Mouse (Mus musculus): ENCODE results near the gene Ndufs7. TPM values are rescaled to one million over a fixed set of nuclear protein-coding genes. Genes with fewer than 3 reads are reported as not detected.
A peak's percentile ranks its signal among the peaks of the same experiment; 100 is the strongest.

Ndufs7 gene
- polyA plus RNA-seq, 1 experiment: 647 TPM

DNA sequence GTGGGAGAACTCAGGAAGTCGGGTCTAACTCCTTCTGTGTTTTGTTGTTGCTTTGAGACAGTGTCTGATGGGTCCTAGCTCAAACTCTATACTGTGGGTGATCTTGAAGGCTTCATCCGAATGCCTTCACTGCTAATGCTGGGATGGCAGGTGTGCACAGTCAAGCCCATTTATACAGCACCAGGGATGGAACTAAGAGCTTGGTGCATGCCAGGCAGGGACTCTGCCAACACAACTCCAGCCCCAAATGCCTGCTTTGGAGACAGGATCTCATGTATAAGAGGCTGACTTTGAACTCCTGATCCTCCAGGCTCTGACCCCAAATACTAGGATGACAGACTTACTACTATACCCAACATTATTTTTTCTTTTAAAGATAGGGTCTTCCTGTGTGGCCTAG lies 1.1 kb downstream of the Ndufs7 start:
- Histone ChIP-seq H3K36me3 (ENCODE audit: control insufficient read depth, insufficient read depth, low read length) (peaks cover 4% of the 10 kb centered on the region), H3K4me3 (ENCODE audit: control insufficient read depth, insufficient read depth, low read length) (peak overlapping the region; percentile 56; the same call in 1 of the 2 replicates), H3K27ac (ENCODE audit: control insufficient read depth, insufficient read depth, low read length) (peak overlapping the region; percentile 67), H3K27me3 (ENCODE audit: control insufficient read depth, insufficient read depth, low read length) (no peaks in the 10 kb centered on the region), H3K4me1 (replicated peaks; ENCODE audit: control insufficient read depth, insufficient read depth, low read length) (peaks cover 11% of the 10 kb centered on the region)
- TF ChIP-seq CTCF (IDR thresholded peaks at IDR 0.05; ENCODE audit: borderline replicate concordance, control insufficient read depth, extremely low read depth, insufficient read depth, low read length, poor library complexity) (no peak), POLR2A (IDR thresholded peaks at IDR 0.05; ENCODE audit: control insufficient read depth, extremely low read depth, insufficient read depth, low read length, poor library complexity) (no peak)
- 22% methylated on average over 2 of the region's 2 CpGs for WGBS
- no peak for DNase-seq

DNA sequence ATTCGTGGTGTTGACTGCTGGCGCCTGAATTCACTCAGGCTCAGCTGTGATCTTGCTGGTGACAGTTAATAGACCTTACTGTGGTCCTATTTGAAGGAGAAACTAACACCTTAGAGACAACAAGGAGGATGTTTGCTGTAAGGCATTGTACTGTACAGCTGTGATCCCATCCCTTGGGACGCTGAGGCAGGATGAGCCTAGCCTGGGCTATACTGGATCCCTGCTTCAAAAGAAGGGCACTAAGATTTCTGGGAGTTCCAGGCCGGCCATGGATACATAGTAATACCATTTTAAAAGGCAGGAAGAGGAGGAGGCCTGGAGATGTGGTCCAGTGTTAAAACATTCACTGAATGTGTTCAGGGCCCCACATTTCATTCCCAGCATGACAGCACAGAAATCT lies 1.7 kb downstream of the Ndufs7 start:
- no peak overlapping the region; the same call in 1 of the 2 replicates for H3K27ac ChIP-seq (ENCODE audit: control insufficient read depth, insufficient read depth, low read length)
- H3K27me3 ChIP-seq (ENCODE audit: control insufficient read depth, insufficient read depth, low read length): no peaks in the 10 kb centered on the region
- no peak for TF ChIP-seq CTCF (IDR thresholded peaks at IDR 0.05; ENCODE audit: borderline replicate concordance, control insufficient read depth, extremely low read depth, insufficient read depth, low read length, poor library complexity)
- TF ChIP-seq POLR2A (IDR thresholded peaks at IDR 0.05; ENCODE audit: control insufficient read depth, extremely low read depth, insufficient read depth, low read length, poor library complexity): no peak
- peaks cover 11% of the 10 kb centered on the region for H3K4me1 ChIP-seq (replicated peaks; ENCODE audit: control insufficient read depth, insufficient read depth, low read length)
- peaks cover 9% of the 10 kb centered on the region for H3K36me3 ChIP-seq (ENCODE audit: control insufficient read depth, insufficient read depth, low read length)
- no peak for DNase-seq
- 85% methylated on average over 4 of the region's 4 CpGs for WGBS
- H3K4me3 ChIP-seq (ENCODE audit: control insufficient read depth, insufficient read depth, low read length): no peak overlapping the region

DNA sequence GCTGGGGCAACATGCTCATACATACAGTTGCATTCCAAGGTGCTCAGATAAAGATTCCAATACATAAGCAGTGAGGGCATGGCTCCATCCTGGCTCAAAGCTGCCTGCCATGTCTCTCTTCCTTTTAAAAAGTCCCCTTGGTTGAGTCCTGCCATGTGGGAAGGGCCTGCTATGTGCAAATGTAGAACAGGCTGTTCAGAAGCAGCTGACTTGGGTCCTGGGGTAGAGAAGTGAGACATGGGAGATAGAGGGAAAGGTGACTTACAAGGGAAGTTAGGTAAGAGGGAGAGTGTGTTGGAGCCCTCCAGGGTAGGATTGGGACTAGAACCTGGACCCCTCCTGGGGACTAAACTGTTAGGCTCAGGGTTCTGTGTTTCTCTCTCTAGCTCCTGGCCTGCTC lies 3.1 kb downstream of the Ndufs7 start:
- Histone ChIP-seq H3K36me3 (ENCODE audit: control insufficient read depth, insufficient read depth, low read length) (peaks cover 22% of the 10 kb centered on the region), H3K4me3 (ENCODE audit: control insufficient read depth, insufficient read depth, low read length) (no peak overlapping the region), H3K27ac (ENCODE audit: control insufficient read depth, insufficient read depth, low read length) (no peak overlapping the region), H3K27me3 (ENCODE audit: control insufficient read depth, insufficient read depth, low read length) (no peaks in the 10 kb centered on the region), H3K4me1 (replicated peaks; ENCODE audit: control insufficient read depth, insufficient read depth, low read length) (peaks cover 11% of the 10 kb centered on the region)
- no peak for TF ChIP-seq CTCF (IDR thresholded peaks at IDR 0.05; ENCODE audit: borderline replicate concordance, control insufficient read depth, extremely low read depth, insufficient read depth, low read length, poor library complexity)
- no peak for DNase-seq

DNA sequence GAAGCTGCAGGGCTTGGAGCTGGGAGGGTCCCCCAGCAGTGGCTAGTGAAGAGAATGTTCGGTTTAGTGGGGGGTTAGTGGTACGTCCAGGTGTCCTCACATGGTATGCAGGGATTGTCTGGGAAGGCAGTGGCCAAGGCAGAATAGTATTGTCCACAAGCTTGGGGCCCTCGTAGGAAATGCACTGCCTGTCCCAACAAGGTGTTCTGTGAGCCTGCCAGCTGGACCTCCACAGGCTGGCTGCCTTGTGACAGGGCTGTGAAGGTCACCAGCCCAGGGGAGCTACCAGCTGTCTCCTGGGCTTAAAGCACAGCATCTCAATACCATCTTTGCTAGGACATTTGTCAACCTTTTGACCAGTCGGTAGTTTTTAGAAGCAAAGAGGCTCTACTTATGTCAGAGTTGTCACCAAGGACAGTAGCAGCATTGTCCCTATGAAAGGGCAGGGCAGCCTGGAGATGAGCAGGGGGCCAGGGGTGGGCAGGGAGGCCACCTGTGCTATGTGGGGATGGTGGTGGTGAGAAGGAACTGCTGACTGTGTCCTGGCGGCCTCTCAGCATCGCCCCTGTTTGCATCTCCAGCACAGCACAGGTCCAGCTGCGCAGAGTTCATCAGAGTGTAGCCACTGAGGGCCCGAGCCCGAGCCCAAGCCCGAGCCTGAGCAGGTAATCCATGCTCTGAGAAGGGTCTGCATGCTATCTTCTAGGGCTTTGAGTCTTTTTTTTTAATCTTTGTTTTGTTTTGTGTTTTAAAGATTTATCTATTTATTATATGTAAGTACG lies 3.8 kb downstream of the Ndufs7 start:
- H3K27me3 ChIP-seq (ENCODE audit: control insufficient read depth, insufficient read depth, low read length): no peaks in the 10 kb centered on the region
- no peak for DNase-seq
- H3K27ac ChIP-seq (ENCODE audit: control insufficient read depth, insufficient read depth, low read length): no peak overlapping the region
- peaks cover 23% of the 10 kb centered on the region for H3K36me3 ChIP-seq (ENCODE audit: control insufficient read depth, insufficient read depth, low read length)
- no peak overlapping the region for H3K4me3 ChIP-seq (ENCODE audit: control insufficient read depth, insufficient read depth, low read length)
- peaks cover 13% of the 10 kb centered on the region for H3K4me1 ChIP-seq (replicated peaks; ENCODE audit: control insufficient read depth, insufficient read depth, low read length)
- TF ChIP-seq CTCF (IDR thresholded peaks at IDR 0.05; ENCODE audit: borderline replicate concordance, control insufficient read depth, extremely low read depth, insufficient read depth, low read length, poor library complexity): no peak
- TF ChIP-seq POLR2A (IDR thresholded peaks at IDR 0.05; ENCODE audit: control insufficient read depth, extremely low read depth, insufficient read depth, low read length, poor library complexity): no peak
- 98% methylated on average over 11 of the region's 11 CpGs for WGBS

DNA sequence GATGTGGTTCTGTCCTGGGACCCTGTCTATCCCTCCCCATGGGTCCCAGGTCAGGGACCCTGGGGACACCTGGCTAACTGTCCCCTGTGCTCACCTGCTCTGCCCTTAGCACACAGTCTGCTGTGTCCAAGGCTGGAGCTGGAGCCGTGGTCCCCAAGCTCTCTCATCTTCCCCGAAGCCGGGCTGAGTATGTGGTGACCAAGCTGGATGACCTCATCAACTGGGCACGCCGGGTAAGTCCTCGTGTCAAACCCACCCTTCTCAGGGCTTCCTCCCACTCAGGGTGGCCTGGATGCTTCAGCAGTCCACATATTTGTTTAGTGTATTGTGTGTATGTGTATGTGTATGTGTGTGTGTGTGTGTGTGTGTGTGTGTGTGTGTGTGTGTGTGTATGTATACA lies 4.6 kb downstream of the Ndufs7 start:
- DNase-seq: no peak
- peaks cover 26% of the 10 kb centered on the region for H3K36me3 ChIP-seq (ENCODE audit: control insufficient read depth, insufficient read depth, low read length)
- no peaks in the 10 kb centered on the region for H3K27me3 ChIP-seq (ENCODE audit: control insufficient read depth, insufficient read depth, low read length)
- TF ChIP-seq CTCF (IDR thresholded peaks at IDR 0.05; ENCODE audit: borderline replicate concordance, control insufficient read depth, extremely low read depth, insufficient read depth, low read length, poor library complexity): no peak
- TF ChIP-seq POLR2A (IDR thresholded peaks at IDR 0.05; ENCODE audit: control insufficient read depth, extremely low read depth, insufficient read depth, low read length, poor library complexity): no peak
- no peak overlapping the region for H3K27ac ChIP-seq (ENCODE audit: control insufficient read depth, insufficient read depth, low read length)
- H3K4me3 ChIP-seq (ENCODE audit: control insufficient read depth, insufficient read depth, low read length): no peak overlapping the region
- H3K4me1 ChIP-seq (replicated peaks; ENCODE audit: control insufficient read depth, insufficient read depth, low read length): peaks cover 18% of the 10 kb centered on the region
- 96% methylated on average over 6 of the region's 6 CpGs for WGBS

DNA sequence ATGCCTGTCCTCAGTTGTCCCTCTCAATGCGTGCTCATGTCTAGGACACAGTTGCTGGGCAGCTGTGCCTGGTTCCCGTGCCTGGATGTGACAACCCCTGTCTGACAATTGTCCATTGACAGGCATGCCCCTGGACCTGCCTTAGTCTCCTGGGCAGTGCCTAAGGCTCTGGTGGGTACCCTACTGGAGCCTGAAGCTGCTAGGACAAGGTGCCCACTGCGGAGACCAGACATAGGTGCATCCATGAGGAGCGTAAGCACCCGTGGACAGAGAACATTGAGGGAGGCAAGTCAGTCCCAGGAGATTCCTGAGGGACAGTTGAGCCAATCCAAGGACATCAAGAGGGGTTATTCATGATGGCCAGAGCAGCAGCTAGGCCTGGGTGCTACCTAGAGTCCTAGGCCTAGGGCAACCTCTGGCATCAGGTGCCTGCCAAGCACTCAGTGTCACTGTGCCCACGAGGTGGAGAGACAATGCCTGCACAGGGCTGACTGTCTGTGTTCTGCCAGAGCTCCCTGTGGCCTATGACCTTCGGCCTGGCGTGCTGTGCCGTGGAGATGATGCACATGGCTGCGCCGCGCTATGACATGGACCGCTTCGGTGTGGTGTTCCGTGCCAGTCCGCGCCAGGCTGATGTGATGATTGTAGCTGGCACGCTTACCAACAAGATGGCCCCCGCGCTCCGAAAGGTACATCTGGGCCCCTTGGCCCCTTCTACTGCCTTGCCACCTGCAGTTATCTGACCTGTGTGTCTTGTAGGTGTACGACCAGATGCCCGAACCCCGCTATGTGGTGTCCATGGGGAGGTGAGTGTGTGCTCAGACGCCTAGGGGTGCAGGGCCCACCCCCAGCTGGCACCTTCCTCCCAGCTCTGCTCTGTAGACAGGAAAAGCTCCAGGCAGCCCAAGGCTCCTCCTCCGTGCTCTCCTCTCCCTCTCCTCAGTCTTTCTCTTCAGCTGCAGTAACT lies 5.7 kb downstream of the Ndufs7 start:
- DNase-seq: no peak
- Histone ChIP-seq H3K4me1 (replicated peaks; ENCODE audit: control insufficient read depth, insufficient read depth, low read length) (peaks cover 18% of the 10 kb centered on the region), H3K4me3 (ENCODE audit: control insufficient read depth, insufficient read depth, low read length) (no peak overlapping the region), H3K36me3 (ENCODE audit: control insufficient read depth, insufficient read depth, low read length) (peaks cover 26% of the 10 kb centered on the region), H3K27me3 (ENCODE audit: control insufficient read depth, insufficient read depth, low read length) (no peaks in the 10 kb centered on the region), H3K27ac (ENCODE audit: control insufficient read depth, insufficient read depth, low read length) (no peak overlapping the region)
- TF ChIP-seq CTCF (IDR thresholded peaks at IDR 0.05; ENCODE audit: borderline replicate concordance, control insufficient read depth, extremely low read depth, insufficient read depth, low read length, poor library complexity): no peak
- TF ChIP-seq POLR2A (IDR thresholded peaks at IDR 0.05; ENCODE audit: control insufficient read depth, extremely low read depth, insufficient read depth, low read length, poor library complexity): no peak
- WGBS: 97% methylated on average over 26 of the region's 26 CpGs

Data from thymus, adult 2 months (tissue).